Mouse (Mus musculus): ENCODE data around the gene Calca. TPM values are rescaled to one million over a fixed set of nuclear protein-coding genes. Genes with fewer than 3 reads are reported as not detected.

The Calca gene
- polyA plus RNA-seq, 1 experiment from 2014 or later: 9.2 TPM

Other genes with a start within 250 kb of the Calca start
- 4.1 TPM in 2 replicates for gene Pde3b, start 221.1 kb downstream of the Calca start, polyA plus RNA-seq (2015; fragmentation: Nextera tagmentation; extraction: Ambion mirVana)
- gene Cyp2r1, start 73.4 kb downstream of the Calca start, polyA plus RNA-seq (2015; fragmentation: Nextera tagmentation; extraction: Ambion mirVana): 2.7 and 2.9 TPM in 2 replicates
- gene Calcb, start 82.3 kb upstream of the Calca start, polyA plus RNA-seq (2015; fragmentation: Nextera tagmentation; extraction: Ambion mirVana): 0.46 and 0.50 TPM in 2 replicates
- gene Insc, start 107.3 kb upstream of the Calca start, polyA plus RNA-seq (2015; fragmentation: Nextera tagmentation; extraction: Ambion mirVana): 9.9 TPM in 2 replicates